Mouse (Mus musculus): ENCODE data around the gene Tarbp2.

GRCm38 (mm10) chr15:102533926-102534325 lies 15.9 kb downstream of the Tarbp2 start:
- TF ChIP-seq GATA1 (IDR thresholded peaks at IDR 0.05; ENCODE audit: low read length) (no peak), TAL1 (IDR thresholded peaks at IDR 0.05; ENCODE audit: low read length) (no peak)

Data from erythroblast, embryonic 14.5 days (primary cell).